Mouse (Mus musculus): ENCODE measurements around the gene Mafk. TPM values are rescaled to one million over a fixed set of nuclear protein-coding genes. Genes with fewer than 3 reads are reported as not detected.

Gene Mafk
- polyA plus RNA-seq, 1 experiment = 20.5 TPM

DNA sequence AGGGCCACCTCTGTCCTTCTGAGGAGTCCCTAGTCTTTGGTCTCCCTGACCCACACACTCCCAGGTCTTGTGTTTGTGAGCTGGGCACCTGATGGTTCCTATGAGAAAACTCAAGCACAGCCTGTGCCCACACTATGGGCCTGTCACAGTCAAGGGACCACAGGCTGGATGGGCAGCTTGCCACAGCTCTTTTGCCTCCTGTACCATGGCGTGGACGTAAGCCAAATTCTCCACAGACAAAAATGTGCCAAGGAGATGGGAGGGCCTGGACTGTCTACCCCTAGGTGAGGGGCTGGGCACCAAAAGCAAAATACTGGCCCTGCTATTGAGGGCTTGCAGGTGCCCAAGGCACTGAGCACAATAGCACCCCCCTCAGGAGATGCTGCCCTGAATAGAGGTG lies 34.7 kb upstream of the Mafk start:
- Histone ChIP-seq H3K27me3 (replicated peaks; ENCODE audit: control insufficient read depth, insufficient read depth, low read length) (no peaks in the 10 kb centered on the region), H3K27ac (ENCODE audit: insufficient read depth, low read depth, low read length) (no peak overlapping the region), H3K4me3 (ENCODE audit: insufficient read depth, low read depth, low read length) (no peak overlapping the region), H3K36me3 (ENCODE audit: control insufficient read depth, insufficient read depth, low read length) (peaks cover 2% of the 10 kb centered on the region), H3K4me1 (ENCODE audit: control insufficient read depth, insufficient read depth, low read length) (no peaks in the 10 kb centered on the region)
- WGBS = 88% methylated on average over 2 of the region's 2 CpGs
- DNase-seq = no peak
- TF ChIP-seq POLR2A (IDR thresholded peaks at IDR 0.05; ENCODE audit: low read depth, low read length) = no peak
- no peak for TF ChIP-seq CTCF (conservative IDR thresholded peaks at IDR 0.05; ENCODE audit: insufficient read depth, insufficient read length, low read depth, low read length)

DNA sequence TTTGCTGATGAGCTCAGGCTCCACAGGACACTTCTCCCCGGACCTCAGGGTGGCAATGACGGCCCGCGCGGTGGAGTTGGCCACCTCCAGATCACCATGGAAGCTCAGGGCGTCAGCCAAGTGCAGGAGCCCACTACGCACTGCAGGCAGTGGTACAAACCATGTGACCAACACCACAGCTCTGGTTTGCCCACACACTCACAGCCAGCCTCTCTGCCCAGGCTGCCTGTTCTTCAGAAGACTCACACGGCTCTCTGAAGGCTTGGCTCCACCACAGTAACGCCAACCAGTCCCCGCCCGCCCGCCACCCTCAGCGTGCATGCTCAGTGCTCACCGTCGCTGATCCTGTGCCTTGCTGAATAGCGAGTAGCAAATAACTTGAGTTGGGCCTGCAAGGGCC lies 33.2 kb upstream of the Mafk start:
- DNase-seq = no peak
- H3K4me3 ChIP-seq (ENCODE audit: insufficient read depth, low read depth, low read length) = no peak overlapping the region
- TF ChIP-seq CTCF (conservative IDR thresholded peaks at IDR 0.05; ENCODE audit: insufficient read depth, insufficient read length, low read depth, low read length) (no peak), POLR2A (IDR thresholded peaks at IDR 0.05; ENCODE audit: low read depth, low read length) (no peak)
- no peaks in the 10 kb centered on the region for H3K27me3 ChIP-seq (replicated peaks; ENCODE audit: control insufficient read depth, insufficient read depth, low read length)
- H3K36me3 ChIP-seq (ENCODE audit: control insufficient read depth, insufficient read depth, low read length) = peaks cover 2% of the 10 kb centered on the region
- H3K4me1 ChIP-seq (ENCODE audit: control insufficient read depth, insufficient read depth, low read length) = no peaks in the 10 kb centered on the region
- WGBS = 90% methylated on average over 16 of the region's 16 CpGs
- H3K27ac ChIP-seq (ENCODE audit: insufficient read depth, low read depth, low read length) = no peak overlapping the region

DNA sequence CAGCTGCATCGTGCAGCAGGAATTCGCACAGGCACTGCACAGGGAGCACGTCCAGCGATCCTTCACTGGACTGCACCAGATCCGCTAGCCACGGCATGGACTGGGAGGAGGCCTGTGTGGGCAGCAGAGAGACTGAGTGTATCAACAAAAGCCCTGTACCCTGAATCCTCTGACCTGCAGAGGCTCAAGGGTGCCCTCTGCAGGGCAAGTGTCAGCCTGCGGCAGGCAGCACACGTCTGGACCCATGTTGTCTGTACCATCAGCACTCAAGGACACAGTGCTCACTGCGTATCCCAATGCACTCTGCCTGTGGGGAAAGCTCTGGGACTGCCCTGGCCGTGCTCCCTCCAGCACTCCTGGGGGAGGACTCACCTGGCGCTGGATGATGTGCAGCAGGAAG lies 27.0 kb upstream of the Mafk start:
- Histone ChIP-seq H3K27me3 (replicated peaks; ENCODE audit: control insufficient read depth, insufficient read depth, low read length) (no peaks in the 10 kb centered on the region), H3K4me1 (ENCODE audit: control insufficient read depth, insufficient read depth, low read length) (no peaks in the 10 kb centered on the region), H3K4me3 (ENCODE audit: insufficient read depth, low read depth, low read length) (no peak overlapping the region), H3K36me3 (ENCODE audit: control insufficient read depth, insufficient read depth, low read length) (peaks cover 2% of the 10 kb centered on the region), H3K27ac (ENCODE audit: insufficient read depth, low read depth, low read length) (no peak overlapping the region)
- WGBS = 70% methylated on average over 11 of the region's 11 CpGs
- DNase-seq = peak; percentile 16
- TF ChIP-seq POLR2A (IDR thresholded peaks at IDR 0.05; ENCODE audit: low read depth, low read length) (no peak), CTCF (conservative IDR thresholded peaks at IDR 0.05; ENCODE audit: insufficient read depth, insufficient read length, low read depth, low read length) (peak; percentile 65)

DNA sequence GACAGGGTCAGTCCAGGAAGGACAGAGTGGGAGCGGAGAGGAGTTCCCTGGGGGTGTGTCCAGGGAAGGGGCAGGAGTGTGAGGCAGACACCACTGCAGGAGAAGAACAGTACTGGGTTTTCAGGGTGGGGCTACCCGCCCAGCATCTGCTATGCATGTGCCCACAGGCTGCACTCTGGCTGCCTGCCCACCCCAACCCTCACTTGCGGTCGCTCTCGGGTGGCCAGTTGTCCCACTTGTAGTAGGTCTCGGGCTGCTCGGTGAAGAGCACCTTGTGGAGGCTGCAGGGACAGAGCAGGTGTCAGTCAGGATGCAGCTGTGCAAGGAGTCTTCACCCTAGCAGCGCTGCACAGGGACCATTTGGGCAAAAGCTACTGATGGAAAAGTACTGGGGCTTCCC lies 23.1 kb upstream of the Mafk start:
- no peaks in the 10 kb centered on the region for H3K36me3 ChIP-seq (ENCODE audit: control insufficient read depth, insufficient read depth, low read length)
- TF ChIP-seq CTCF (conservative IDR thresholded peaks at IDR 0.05; ENCODE audit: insufficient read depth, insufficient read length, low read depth, low read length) (no peak), POLR2A (IDR thresholded peaks at IDR 0.05; ENCODE audit: low read depth, low read length) (no peak)
- 89% methylated on average over 8 of the region's 8 CpGs for WGBS
- H3K27ac ChIP-seq (ENCODE audit: insufficient read depth, low read depth, low read length) = no peak overlapping the region
- H3K4me1 ChIP-seq (ENCODE audit: control insufficient read depth, insufficient read depth, low read length) = no peaks in the 10 kb centered on the region
- H3K4me3 ChIP-seq (ENCODE audit: insufficient read depth, low read depth, low read length) = no peak overlapping the region
- H3K27me3 ChIP-seq (replicated peaks; ENCODE audit: control insufficient read depth, insufficient read depth, low read length) = no peaks in the 10 kb centered on the region
- no peak for DNase-seq

DNA sequence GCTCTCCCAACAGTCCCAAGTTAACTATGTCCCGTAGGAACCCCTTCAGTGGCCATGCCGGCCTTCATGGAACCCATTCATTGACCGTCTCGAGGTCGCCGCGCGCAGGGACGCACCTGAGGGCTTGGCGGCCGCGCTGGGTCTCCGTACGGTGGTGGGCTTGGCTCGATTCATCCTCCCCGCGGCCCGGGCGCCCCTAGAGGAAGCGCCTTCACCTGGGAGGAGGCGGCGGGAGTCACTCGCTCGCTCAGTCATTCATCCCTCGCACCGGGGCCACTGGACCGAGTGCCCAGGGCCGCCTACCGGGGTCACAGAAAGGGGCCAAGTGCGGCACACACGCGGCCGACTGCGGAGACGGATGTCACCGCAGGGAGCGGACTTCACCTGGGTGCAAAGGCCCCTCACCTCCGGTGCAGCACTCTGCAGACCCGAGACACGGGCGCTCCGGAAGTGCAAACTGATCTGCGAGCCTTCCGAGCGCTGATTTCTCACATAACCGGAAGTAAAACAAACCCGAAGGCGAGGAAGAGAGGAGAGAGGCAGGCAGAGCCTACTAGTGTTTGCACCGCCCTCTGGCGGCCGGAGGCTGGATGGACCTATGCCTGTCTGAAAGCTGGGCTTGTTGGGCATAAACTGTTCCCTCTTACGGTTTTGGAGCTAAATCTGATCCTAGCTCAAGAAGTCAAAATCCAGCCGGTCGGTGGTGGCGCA lies 15.9 kb upstream of the Mafk start, which contains the start of gene Ints1:
Gene Ints1, minus strand, starts transcription at position 459 of the 711 bp plus-strand sequence.
- peak; percentile 98 for DNase-seq
- WGBS = under 1% methylated on average over 55 of the region's 55 CpGs
- H3K4me3 ChIP-seq (ENCODE audit: insufficient read depth, low read depth, low read length) = peak within 1 kb of the TSS; percentile 85
- H3K36me3 ChIP-seq (ENCODE audit: control insufficient read depth, insufficient read depth, low read length) = no peaks in the 10 kb centered on the region
- H3K4me1 ChIP-seq (ENCODE audit: control insufficient read depth, insufficient read depth, low read length) = no peaks in the 10 kb centered on the region
- H3K27me3 ChIP-seq (replicated peaks; ENCODE audit: control insufficient read depth, insufficient read depth, low read length) = no peaks in the 10 kb centered on the region
- H3K27ac ChIP-seq (ENCODE audit: insufficient read depth, low read depth, low read length) = no peak within 1 kb of the TSS
- TF ChIP-seq POLR2A (IDR thresholded peaks at IDR 0.05; ENCODE audit: low read depth, low read length) (no peak), CTCF (conservative IDR thresholded peaks at IDR 0.05; ENCODE audit: insufficient read depth, insufficient read length, low read depth, low read length) (peak; percentile 95)

DNA sequence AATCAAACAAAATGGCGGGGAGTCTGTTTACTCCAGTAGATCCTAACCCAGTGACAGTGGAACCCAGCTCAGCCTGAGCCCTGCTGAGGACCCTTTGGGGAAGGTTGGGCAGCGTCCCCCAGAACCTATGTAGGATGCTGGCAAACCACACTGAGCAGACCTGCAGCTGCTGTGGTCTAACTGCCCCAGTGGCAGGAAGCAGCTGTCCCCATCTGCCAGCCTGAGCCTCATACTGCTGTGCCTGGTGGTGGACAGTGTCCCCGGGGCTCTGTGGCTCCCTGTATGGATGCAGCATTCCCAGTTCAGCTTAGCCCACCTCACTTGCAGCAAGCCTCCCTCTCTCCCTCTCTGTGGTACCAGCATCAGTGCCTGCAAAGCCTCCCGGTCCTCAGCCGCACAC lies 14.3 kb upstream of the Mafk start:
- H3K27me3 ChIP-seq (replicated peaks; ENCODE audit: control insufficient read depth, insufficient read depth, low read length) = no peaks in the 10 kb centered on the region
- H3K36me3 ChIP-seq (ENCODE audit: control insufficient read depth, insufficient read depth, low read length) = no peaks in the 10 kb centered on the region
- H3K4me1 ChIP-seq (ENCODE audit: control insufficient read depth, insufficient read depth, low read length) = no peaks in the 10 kb centered on the region
- no peak overlapping the region for H3K4me3 ChIP-seq (ENCODE audit: insufficient read depth, low read depth, low read length)
- WGBS = 78% methylated on average over 5 of the region's 5 CpGs
- DNase-seq = no peak
- no peak overlapping the region for H3K27ac ChIP-seq (ENCODE audit: insufficient read depth, low read depth, low read length)
- TF ChIP-seq POLR2A (IDR thresholded peaks at IDR 0.05; ENCODE audit: low read depth, low read length) (no peak), CTCF (conservative IDR thresholded peaks at IDR 0.05; ENCODE audit: insufficient read depth, insufficient read length, low read depth, low read length) (no peak)

- Histone ChIP-seq H3K36me3 (ENCODE audit: control insufficient read depth, insufficient read depth, low read length) (no peaks in the 10 kb centered on the region), H3K4me3 (ENCODE audit: insufficient read depth, low read depth, low read length) (no peak overlapping the region), H3K27me3 (replicated peaks; ENCODE audit: control insufficient read depth, insufficient read depth, low read length) (no peaks in the 10 kb centered on the region), H3K27ac (ENCODE audit: insufficient read depth, low read depth, low read length) (no peak overlapping the region), H3K4me1 (ENCODE audit: control insufficient read depth, insufficient read depth, low read length) (no peaks in the 10 kb centered on the region)
- TF ChIP-seq CTCF (conservative IDR thresholded peaks at IDR 0.05; ENCODE audit: insufficient read depth, insufficient read length, low read depth, low read length) = no peak
- TF ChIP-seq POLR2A (IDR thresholded peaks at IDR 0.05; ENCODE audit: low read depth, low read length) = no peak
- WGBS = 62% methylated on average over 8 of the region's 8 CpGs
- peak; percentile 40 for DNase-seq
These were observed 9.9 kb upstream of the Mafk start for GRCm38 (mm10) chr5:139781406-139781805.
